Mouse (Mus musculus): ENCODE results near the gene Edem3.
A peak's percentile ranks its signal among the peaks of the same experiment; 100 is the strongest.

DNA sequence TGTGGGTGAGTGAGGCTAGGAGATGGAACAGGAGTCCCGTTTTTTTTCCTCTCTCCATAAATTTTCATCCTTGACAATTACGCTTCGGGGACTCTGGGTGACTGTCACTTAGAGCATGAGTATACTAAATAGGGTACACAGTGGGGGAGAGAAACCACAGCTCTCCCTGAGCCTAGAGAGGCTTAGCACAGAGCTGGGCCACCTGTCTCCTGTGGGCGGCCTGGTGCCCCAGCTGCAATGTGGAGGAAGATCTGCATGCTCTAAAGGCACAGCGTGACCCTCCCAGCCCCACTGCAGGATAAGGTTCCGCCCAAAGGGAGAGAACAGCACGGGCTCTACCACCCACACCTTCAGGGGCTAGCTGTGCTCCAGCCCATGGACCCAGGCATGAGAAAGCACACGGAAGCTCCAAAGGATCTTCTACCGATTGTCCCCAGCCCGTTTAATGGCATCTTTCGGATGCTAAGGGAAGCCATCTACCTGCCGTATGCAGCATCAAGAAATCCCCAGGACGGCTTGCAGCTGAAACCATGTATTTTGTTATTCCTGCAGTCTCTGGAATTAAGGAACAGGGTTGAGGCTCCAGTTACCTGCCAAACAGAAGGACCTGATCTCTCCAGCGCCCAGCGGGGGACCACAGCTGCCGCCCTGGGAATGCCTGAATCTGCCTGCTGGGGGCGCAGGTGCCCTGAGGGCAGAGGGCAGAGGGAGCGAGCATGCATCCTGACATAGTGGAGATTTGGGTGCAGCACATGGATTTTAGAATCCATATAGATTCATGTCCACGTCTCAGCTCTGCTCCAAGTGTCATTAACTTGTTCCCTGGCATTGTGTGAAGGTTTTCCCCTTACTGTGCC lies 91.0 kb downstream of the Edem3 start:
- TF ChIP-seq CTCF (IDR thresholded peaks at IDR 0.05), result peak; percentile 56
- TF ChIP-seq EP300 (IDR thresholded peaks at IDR 0.05), result no peak
